Mouse (Mus musculus): ENCODE measurements around the gene Pde4d. TPM values are rescaled to one million over a fixed set of nuclear protein-coding genes. Genes with fewer than 3 reads are reported as not detected.

The Pde4d gene
- polyA plus RNA-seq, 1 experiment: 15.1 TPM

GRCm38 (mm10) chr13:109402396-109402795 lies 952.6 kb downstream of the Pde4d start:
- H3K27me3 ChIP-seq (ENCODE audit: control insufficient read depth, insufficient read depth, insufficient read length): no peaks in the 10 kb centered on the region
- H3K79me2 ChIP-seq (ENCODE audit: control insufficient read depth, insufficient read depth): no peaks in the 10 kb centered on the region
- no peaks in the 10 kb centered on the region for H3K36me3 ChIP-seq (ENCODE audit: control insufficient read depth, insufficient read depth)
- H3K79me3 ChIP-seq (ENCODE audit: low read depth): no peaks in the 10 kb centered on the region
- no peak overlapping the region for H3ac ChIP-seq (ENCODE audit: control insufficient read depth, insufficient read length, low read depth)
- H3K4me3 ChIP-seq (ENCODE audit: insufficient read depth, poor library complexity, severe bottlenecking): no peak overlapping the region
- no peak for TF ChIP-seq MAX (IDR thresholded peaks at IDR 0.05)
- TF ChIP-seq USF1 (IDR thresholded peaks at IDR 0.05; ENCODE audit: low read depth): no peak
- no peak for TF ChIP-seq CEBPB (IDR thresholded peaks at IDR 0.05; ENCODE audit: low read depth)
- TF ChIP-seq CTCF (IDR thresholded peaks at IDR 0.05; ENCODE audit: control insufficient read depth, insufficient read depth, insufficient read length): no peak
- no peak for TF ChIP-seq MYOD1 (IDR thresholded peaks at IDR 0.05; ENCODE audit: control insufficient read depth, insufficient read length, low read depth)
- TF ChIP-seq FOSL1 (IDR thresholded peaks at IDR 0.05; ENCODE audit: insufficient read depth, low read length, poor library complexity, severe bottlenecking): no peak
- no peak for TF ChIP-seq MYOG (IDR thresholded peaks at IDR 0.05; ENCODE audit: control insufficient read depth, extremely low read depth, insufficient read length)

- Histone ChIP-seq H3ac (ENCODE audit: control insufficient read depth, insufficient read length, low read depth) (no peak overlapping the region), H3K36me3 (ENCODE audit: control insufficient read depth, insufficient read depth) (no peaks in the 10 kb centered on the region), H3K4me3 (ENCODE audit: insufficient read depth, poor library complexity, severe bottlenecking) (no peak overlapping the region), H3K27me3 (ENCODE audit: control insufficient read depth, insufficient read depth, insufficient read length) (no peaks in the 10 kb centered on the region), H3K79me2 (ENCODE audit: control insufficient read depth, insufficient read depth) (no peaks in the 10 kb centered on the region), H3K79me3 (ENCODE audit: low read depth) (no peaks in the 10 kb centered on the region)
- TF ChIP-seq MYOG (IDR thresholded peaks at IDR 0.05; ENCODE audit: control insufficient read depth, extremely low read depth, insufficient read length): no peak
- TF ChIP-seq CTCF (IDR thresholded peaks at IDR 0.05; ENCODE audit: control insufficient read depth, insufficient read depth, insufficient read length): no peak
- TF ChIP-seq FOSL1 (IDR thresholded peaks at IDR 0.05; ENCODE audit: insufficient read depth, low read length, poor library complexity, severe bottlenecking): no peak
- no peak for TF ChIP-seq MYOD1 (IDR thresholded peaks at IDR 0.05; ENCODE audit: control insufficient read depth, insufficient read length, low read depth)
- TF ChIP-seq MAX (IDR thresholded peaks at IDR 0.05): no peak
These were observed 953.2 kb downstream of the Pde4d start for GRCm38 (mm10) chr13:109402936-109403335.

GRCm38 (mm10) chr13:109406341-109406740 lies 956.6 kb downstream of the Pde4d start:
- Histone ChIP-seq H3K79me3 (ENCODE audit: low read depth) (no peaks in the 10 kb centered on the region), H3K79me2 (ENCODE audit: control insufficient read depth, insufficient read depth) (no peaks in the 10 kb centered on the region), H3ac (ENCODE audit: control insufficient read depth, insufficient read length, low read depth) (no peak overlapping the region), H3K36me3 (ENCODE audit: control insufficient read depth, insufficient read depth) (no peaks in the 10 kb centered on the region), H3K27me3 (ENCODE audit: control insufficient read depth, insufficient read depth, insufficient read length) (no peaks in the 10 kb centered on the region), H3K4me3 (ENCODE audit: insufficient read depth, poor library complexity, severe bottlenecking) (no peak overlapping the region)
- TF ChIP-seq MAX (IDR thresholded peaks at IDR 0.05) (no peak), MYOD1 (IDR thresholded peaks at IDR 0.05; ENCODE audit: control insufficient read depth, insufficient read length, low read depth) (no peak), USF1 (IDR thresholded peaks at IDR 0.05; ENCODE audit: low read depth) (no peak), CEBPB (IDR thresholded peaks at IDR 0.05; ENCODE audit: low read depth) (no peak), CTCF (IDR thresholded peaks at IDR 0.05; ENCODE audit: control insufficient read depth, insufficient read depth, insufficient read length) (no peak), MYOG (IDR thresholded peaks at IDR 0.05; ENCODE audit: control insufficient read depth, extremely low read depth, insufficient read length) (no peak), FOSL1 (IDR thresholded peaks at IDR 0.05; ENCODE audit: insufficient read depth, low read length, poor library complexity, severe bottlenecking) (no peak)

- no peaks in the 10 kb centered on the region for H3K27me3 ChIP-seq (ENCODE audit: control insufficient read depth, insufficient read depth, insufficient read length)
- no peak for TF ChIP-seq USF1 (IDR thresholded peaks at IDR 0.05; ENCODE audit: low read depth)
- no peak for TF ChIP-seq MYOG (IDR thresholded peaks at IDR 0.05; ENCODE audit: control insufficient read depth, extremely low read depth, insufficient read length)
- TF ChIP-seq CEBPB (IDR thresholded peaks at IDR 0.05; ENCODE audit: low read depth): no peak
- no peak for TF ChIP-seq MAX (IDR thresholded peaks at IDR 0.05)
- TF ChIP-seq CTCF (IDR thresholded peaks at IDR 0.05; ENCODE audit: control insufficient read depth, insufficient read depth, insufficient read length): no peak
- TF ChIP-seq FOSL1 (IDR thresholded peaks at IDR 0.05; ENCODE audit: insufficient read depth, low read length, poor library complexity, severe bottlenecking): no peak
- no peak for TF ChIP-seq MYOD1 (IDR thresholded peaks at IDR 0.05; ENCODE audit: control insufficient read depth, insufficient read length, low read depth)
- no peak overlapping the region for H3K4me3 ChIP-seq (ENCODE audit: insufficient read depth, poor library complexity, severe bottlenecking)
- no peaks in the 10 kb centered on the region for H3K36me3 ChIP-seq (ENCODE audit: control insufficient read depth, insufficient read depth)
- H3K79me2 ChIP-seq (ENCODE audit: control insufficient read depth, insufficient read depth): no peaks in the 10 kb centered on the region
- H3K79me3 ChIP-seq (ENCODE audit: low read depth): no peaks in the 10 kb centered on the region
- H3ac ChIP-seq (ENCODE audit: control insufficient read depth, insufficient read length, low read depth): no peak overlapping the region
These were observed 957.6 kb downstream of the Pde4d start for GRCm38 (mm10) chr13:109407371-109407770.

- Histone ChIP-seq H3K36me3 (ENCODE audit: control insufficient read depth, insufficient read depth) (no peaks in the 10 kb centered on the region), H3K79me2 (ENCODE audit: control insufficient read depth, insufficient read depth) (no peaks in the 10 kb centered on the region), H3K79me3 (ENCODE audit: low read depth) (no peaks in the 10 kb centered on the region), H3ac (ENCODE audit: control insufficient read depth, insufficient read length, low read depth) (no peak overlapping the region), H3K4me3 (ENCODE audit: insufficient read depth, poor library complexity, severe bottlenecking) (no peak overlapping the region), H3K27me3 (ENCODE audit: control insufficient read depth, insufficient read depth, insufficient read length) (no peaks in the 10 kb centered on the region)
- TF ChIP-seq MYOG (IDR thresholded peaks at IDR 0.05; ENCODE audit: control insufficient read depth, extremely low read depth, insufficient read length): no peak
- TF ChIP-seq FOSL1 (IDR thresholded peaks at IDR 0.05; ENCODE audit: insufficient read depth, low read length, poor library complexity, severe bottlenecking): no peak
- TF ChIP-seq CTCF (IDR thresholded peaks at IDR 0.05; ENCODE audit: control insufficient read depth, insufficient read depth, insufficient read length): no peak
- no peak for TF ChIP-seq MAX (IDR thresholded peaks at IDR 0.05)
- no peak for TF ChIP-seq USF1 (IDR thresholded peaks at IDR 0.05; ENCODE audit: low read depth)
- TF ChIP-seq CEBPB (IDR thresholded peaks at IDR 0.05; ENCODE audit: low read depth): no peak
- TF ChIP-seq MYOD1 (IDR thresholded peaks at IDR 0.05; ENCODE audit: control insufficient read depth, insufficient read length, low read depth): no peak
These were observed 970.7 kb downstream of the Pde4d start for GRCm38 (mm10) chr13:109420426-109420825.

- Histone ChIP-seq H3ac (ENCODE audit: control insufficient read depth, insufficient read length, low read depth) (no peak overlapping the region), H3K4me3 (ENCODE audit: insufficient read depth, poor library complexity, severe bottlenecking) (no peak overlapping the region), H3K79me3 (ENCODE audit: low read depth) (no peaks in the 10 kb centered on the region), H3K79me2 (ENCODE audit: control insufficient read depth, insufficient read depth) (no peaks in the 10 kb centered on the region), H3K27me3 (ENCODE audit: control insufficient read depth, insufficient read depth, insufficient read length) (no peaks in the 10 kb centered on the region), H3K36me3 (ENCODE audit: control insufficient read depth, insufficient read depth) (no peaks in the 10 kb centered on the region)
- no peak for TF ChIP-seq CTCF (IDR thresholded peaks at IDR 0.05; ENCODE audit: control insufficient read depth, insufficient read depth, insufficient read length)
- TF ChIP-seq USF1 (IDR thresholded peaks at IDR 0.05; ENCODE audit: low read depth): no peak
- TF ChIP-seq FOSL1 (IDR thresholded peaks at IDR 0.05; ENCODE audit: insufficient read depth, low read length, poor library complexity, severe bottlenecking): no peak
- no peak for TF ChIP-seq MYOG (IDR thresholded peaks at IDR 0.05; ENCODE audit: control insufficient read depth, extremely low read depth, insufficient read length)
- no peak for TF ChIP-seq MYOD1 (IDR thresholded peaks at IDR 0.05; ENCODE audit: control insufficient read depth, insufficient read length, low read depth)
- no peak for TF ChIP-seq MAX (IDR thresholded peaks at IDR 0.05)
- TF ChIP-seq CEBPB (IDR thresholded peaks at IDR 0.05; ENCODE audit: low read depth): no peak
These were observed 975.2 kb downstream of the Pde4d start for GRCm38 (mm10) chr13:109424906-109425305.
